Mouse (Mus musculus) right cerebral cortex, postnatal 4 days (tissue): Measurements from ENCODE around the gene Unc13c.

Experiments used
- DNase-seq: peaks from one replicate; pipeline ENCODE4 v3.0.0-alpha.2; 2022

The Unc13c gene

GRCm38 (mm10) chr9:73603921-73604320 lies 364.8 kb downstream of the Unc13c start:
- no peak for DNase-seq

GRCm38 (mm10) chr9:73565558-73565957 lies 403.2 kb downstream of the Unc13c start:
- no peak for DNase-seq

GRCm38 (mm10) chr9:73560037-73560436 lies 408.7 kb downstream of the Unc13c start:
- no peak for DNase-seq

DNA sequence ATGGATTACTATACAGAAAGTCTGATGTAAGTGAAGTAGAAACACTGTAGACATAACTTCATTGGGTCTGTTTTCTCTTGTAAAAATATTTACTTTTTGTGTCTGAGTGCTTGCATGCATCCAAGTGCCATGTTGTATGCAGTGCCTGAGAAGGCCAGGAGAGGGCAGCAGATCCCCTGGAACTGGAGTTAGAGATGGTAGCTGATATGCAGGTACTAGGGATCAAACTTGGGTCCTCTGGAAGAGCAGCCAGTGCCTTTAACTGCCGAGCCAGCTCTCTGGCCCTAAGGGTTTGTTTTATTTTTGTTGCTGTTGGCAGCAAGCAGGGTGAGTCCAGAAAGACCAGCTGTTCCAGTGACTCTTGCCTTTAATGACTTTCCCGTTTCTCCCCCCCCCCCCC lies 411.0 kb downstream of the Unc13c start:
- DNase-seq, result peak; percentile 54

DNA sequence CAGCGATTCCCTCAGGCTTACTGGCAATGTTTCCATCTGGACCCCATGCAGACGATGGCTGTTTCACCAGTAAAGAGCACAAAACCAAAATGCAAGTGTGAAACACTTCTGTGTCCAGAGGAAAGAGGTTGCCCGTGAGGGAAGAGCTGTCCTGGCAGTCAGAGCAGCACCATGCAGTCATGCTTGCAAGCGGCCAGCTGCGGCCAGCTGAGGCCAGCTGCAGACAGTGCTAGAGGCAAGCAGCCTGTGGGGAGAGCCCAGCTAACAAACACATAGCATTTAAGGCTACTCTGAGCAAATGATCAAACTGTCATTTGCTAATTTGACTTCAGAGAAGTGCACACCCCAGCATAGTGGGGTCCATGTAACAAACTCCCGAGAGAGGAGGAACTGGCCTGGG lies 413.4 kb downstream of the Unc13c start:
- no peak for DNase-seq

DNA sequence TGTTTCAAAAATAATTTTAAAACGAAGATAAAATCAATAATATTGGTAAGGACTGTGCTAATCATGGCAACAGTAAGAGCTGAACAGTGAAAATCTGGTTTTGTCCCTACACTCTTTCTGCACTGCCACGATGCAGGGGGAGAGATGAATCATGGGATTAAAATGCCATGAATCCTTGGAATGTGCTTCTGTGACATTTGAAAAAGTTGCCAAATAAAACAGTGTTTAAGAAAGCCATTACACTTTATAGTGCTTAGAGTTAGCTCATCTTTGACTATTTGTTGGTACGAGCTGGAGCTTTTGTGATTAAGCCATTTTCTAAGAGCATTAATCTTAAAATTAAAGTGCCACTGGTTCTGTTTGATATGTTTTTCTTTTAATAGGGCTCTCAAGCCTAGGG lies 496.2 kb downstream of the Unc13c start:
- DNase-seq, result no peak

- DNase-seq, result no peak
These were observed 506.7 kb downstream of the Unc13c start for GRCm38 (mm10) chr9:73462027-73462426.

- DNase-seq, result no peak
These were observed 518.8 kb downstream of the Unc13c start for GRCm38 (mm10) chr9:73450009-73450408.

GRCm38 (mm10) chr9:73449216-73449615 lies 519.5 kb downstream of the Unc13c start:
- no peak for DNase-seq

- DNase-seq, result no peak
These were observed 536.8 kb downstream of the Unc13c start for GRCm38 (mm10) chr9:73431925-73432324.
